Mouse (Mus musculus) 416B (cell line): ENCODE results near the gene Troap.

ENCODE experiments used
- DNase-seq: peaks from one replicate; pipeline ENCODE4 v3.0.0; 2011; ENCODE audit warnings: low read depth

Troap gene

GRCm38 (mm10) chr15:99074019-99074599, at the start of gene Troap:
Troap (plus strand) TSS chr15:99074575.
- peak; percentile 75 for DNase-seq

GRCm38 (mm10) chr15:99024668-99025314, 49.6 kb upstream of the Troap start:
- peak; percentile 95 for DNase-seq

- peak; percentile 83 for DNase-seq
These were observed 49.0 kb upstream of the Troap start for GRCm38 (mm10) chr15:99025414-99025813.

- peak; percentile 91 for DNase-seq
These were observed 48.1 kb upstream of the Troap start for GRCm38 (mm10) chr15:99026259-99026658.

- peak; percentile 55 for DNase-seq
These were observed 47.3 kb upstream of the Troap start for GRCm38 (mm10) chr15:99027116-99027515.

- peak; percentile 84 for DNase-seq
These were observed 45.4 kb upstream of the Troap start for GRCm38 (mm10) chr15:99028874-99029458.

- peak; percentile 99 for DNase-seq
These were observed 44.5 kb upstream of the Troap start, which contains the start of gene Tuba1c for GRCm38 (mm10) chr15:99029619-99030584. Tuba1c (plus strand) TSS chr15:99029891.

GRCm38 (mm10) chr15:99030585-99031387, 43.6 kb upstream of the Troap start:
- DNase-seq: peak; percentile 90

- peak; percentile 43 for DNase-seq
These were observed 43.0 kb upstream of the Troap start for GRCm38 (mm10) chr15:99031388-99031675.

- peak; percentile 62 for DNase-seq
These were observed 42.2 kb upstream of the Troap start for GRCm38 (mm10) chr15:99032041-99032725.

- no peak for DNase-seq
These were observed 41.6 kb upstream of the Troap start for GRCm38 (mm10) chr15:99032726-99033250.

- peak; percentile 96 for DNase-seq
These were observed 40.7 kb upstream of the Troap start for GRCm38 (mm10) chr15:99033498-99034270.

GRCm38 (mm10) chr15:99035431-99035830, 38.9 kb upstream of the Troap start:
- no peak for DNase-seq

GRCm38 (mm10) chr15:99036249-99036905, 38.0 kb upstream of the Troap start:
- DNase-seq: no peak

GRCm38 (mm10) chr15:99038025-99038424, 36.4 kb upstream of the Troap start:
- peak; percentile 57 for DNase-seq

- peak; percentile 36 for DNase-seq
These were observed 35.6 kb upstream of the Troap start for GRCm38 (mm10) chr15:99038797-99039196.

GRCm38 (mm10) chr15:99039306-99039705, 35.1 kb upstream of the Troap start:
- peak; percentile 40 for DNase-seq

GRCm38 (mm10) chr15:99039996-99040919, 34.1 kb upstream of the Troap start:
- peak; percentile 35 for DNase-seq
